Mouse (Mus musculus) gastrocnemius, postnatal 36 days (tissue): ENCODE measurements around the gene Ranbp10. TPM values are rescaled to one million over a fixed set of nuclear protein-coding genes. Genes with fewer than 3 reads are reported as not detected.

ENCODE experiments used
- DNase-seq, 2 experiments: peaks; one replicate each; pipeline ENCODE4 v3.0.0; 2022
- intact Hi-C: fragments of 180-260 bp; cut with DNase I; formaldehyde crosslinking; loops from one replicate; pipeline ENCODE4 v1.15.1; 2025
- long read RNA-seq, 2 experiments: library from polyadenylated mRNA; stranded (forward); transcript quantifications; one replicate each; pipeline ENCODE4 v2.0.0; 2021
- total RNA-seq, 2 experiments: library from RNA; stranded (reverse); gene quantifications; 2 replicates each; pipeline ENCODE4 v1.2.3; 2021

Ranbp10 gene
- total RNA-seq = 10 to 100 TPM; 19.7 to 22.0 TPM
- long read RNA-seq, experiment 1, full-length matches to known transcripts = 1 of 13 reads
- long read RNA-seq, experiment 1, partial matches to known transcripts = 3 of 13 reads
- long read RNA-seq, experiment 1, other reads (novel, unspliced or antisense) = 9 of 13 reads
- long read RNA-seq, experiment 2, full-length matches to known transcripts = 1 of 12 reads
- long read RNA-seq, experiment 2, partial matches to known transcripts = 3 of 12 reads
- long read RNA-seq, experiment 2, other reads (novel, unspliced or antisense) = 8 of 12 reads

DNA sequence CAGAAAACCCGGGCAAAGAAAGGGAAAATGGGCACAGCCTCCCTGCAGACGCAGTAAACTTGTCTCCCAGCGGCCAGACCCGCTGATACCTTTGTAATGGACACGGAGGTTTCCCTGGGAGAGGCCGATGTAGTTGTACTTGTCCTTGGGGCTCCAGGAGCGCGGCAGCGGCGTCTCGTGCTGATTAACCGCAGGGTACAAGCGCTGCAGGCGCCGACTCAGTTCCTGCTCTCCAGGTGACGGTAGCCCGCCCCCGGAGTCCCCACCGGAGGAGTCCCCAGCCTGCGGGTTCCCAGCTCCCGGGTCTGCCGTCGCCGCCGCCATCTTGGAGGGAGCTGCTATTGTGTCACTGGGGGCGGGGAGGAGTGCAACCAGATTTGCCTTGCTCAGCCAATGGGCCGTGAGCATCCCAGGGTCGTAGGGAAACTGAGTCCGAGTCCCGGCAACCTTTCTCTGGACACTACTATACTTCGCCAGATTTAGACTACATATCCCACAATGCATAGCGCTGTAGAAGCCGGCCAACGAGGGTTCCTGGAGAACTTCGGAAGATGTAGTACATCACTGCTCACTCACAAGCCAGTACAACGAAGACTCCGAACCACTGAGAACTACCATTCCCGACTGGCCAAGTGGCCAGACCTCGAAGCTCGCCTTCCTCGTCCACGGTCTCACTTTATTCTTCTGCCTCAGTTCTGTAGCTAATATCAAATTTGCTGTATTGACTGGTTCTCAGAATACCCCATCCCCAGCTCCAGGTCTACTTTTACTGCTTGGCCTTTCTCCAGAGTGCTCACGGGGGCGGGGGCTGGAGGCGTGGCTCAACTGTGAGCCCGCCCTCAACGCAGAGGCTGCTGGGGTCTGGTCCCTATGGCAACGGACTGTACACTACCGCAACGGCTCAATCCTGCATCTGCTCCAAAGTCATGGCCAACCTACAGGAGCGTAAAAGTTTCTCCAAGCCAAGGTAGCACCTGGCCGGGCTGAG is at the start of gene Ranbp10, which contains the start of gene Tsnaxip1:
TSS of gene Ranbp10 (minus strand) at position 490 of the 988 bp plus-strand sequence.
TSS of gene Tsnaxip1 (plus strand) at position 871 of the 988 bp plus-strand sequence.
- intact Hi-C loops = loop anchor here (2.0 kb wide), 1 partner anchor 34 kb away; the partner anchor contains the start of gene Nutf2
- DNase-seq = peak; percentile 88 to 94

DNA sequence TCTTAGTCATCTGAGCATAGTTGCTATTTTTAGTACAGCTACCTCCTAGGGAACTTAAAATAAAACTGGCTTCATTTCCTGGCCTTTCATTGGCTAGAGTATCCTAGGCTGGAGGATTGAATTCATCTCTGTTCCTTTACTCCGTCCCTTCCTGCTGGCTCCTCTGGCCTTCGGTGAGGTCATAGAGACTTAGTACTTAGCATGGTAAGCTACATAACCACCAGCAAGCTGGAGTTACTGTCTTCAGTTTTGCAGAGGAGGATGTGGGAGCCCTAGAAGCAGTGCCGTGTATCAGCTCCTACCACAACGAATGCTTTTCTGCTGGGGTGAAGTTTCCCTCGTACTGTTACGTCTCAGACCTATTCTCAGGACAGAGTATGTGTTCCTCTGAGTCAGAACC is 47.2 kb upstream of the Ranbp10 start:
- DNase-seq = no peak
- intact Hi-C loops = no loop called here

DNA sequence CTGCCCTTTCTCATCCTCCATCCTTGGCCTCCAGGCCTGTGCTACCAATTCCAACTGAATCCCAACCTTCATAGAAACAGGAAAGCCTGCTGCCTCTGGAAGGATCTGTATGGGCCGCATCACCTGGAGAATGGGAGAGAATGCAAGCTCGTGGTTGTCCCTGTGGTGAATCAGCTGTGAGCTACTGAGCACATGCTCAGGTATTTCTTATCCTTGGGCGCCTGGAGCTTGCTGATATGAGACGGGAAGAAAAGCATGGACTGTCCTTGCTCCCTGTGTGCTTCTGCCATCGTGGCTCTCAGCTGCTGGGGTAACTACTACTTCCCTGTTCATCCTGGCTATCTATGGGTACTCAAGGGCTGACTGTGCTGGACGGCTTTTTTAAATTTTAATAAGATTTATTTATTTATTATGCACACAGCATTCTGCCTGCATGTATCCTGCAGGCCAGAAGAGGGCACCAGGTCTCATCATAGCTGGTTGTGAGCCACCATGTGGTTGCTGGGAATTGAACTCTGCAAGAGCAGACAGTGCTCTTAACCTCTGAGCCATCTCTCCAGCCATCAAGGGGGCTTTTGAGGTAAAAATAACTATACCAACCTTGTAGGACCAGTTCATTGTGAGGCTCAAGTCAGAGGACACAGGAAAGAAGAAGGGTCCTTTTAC is 39.3 kb upstream of the Ranbp10 start:
- no peak for DNase-seq
- intact Hi-C loops = no loop called here

DNA sequence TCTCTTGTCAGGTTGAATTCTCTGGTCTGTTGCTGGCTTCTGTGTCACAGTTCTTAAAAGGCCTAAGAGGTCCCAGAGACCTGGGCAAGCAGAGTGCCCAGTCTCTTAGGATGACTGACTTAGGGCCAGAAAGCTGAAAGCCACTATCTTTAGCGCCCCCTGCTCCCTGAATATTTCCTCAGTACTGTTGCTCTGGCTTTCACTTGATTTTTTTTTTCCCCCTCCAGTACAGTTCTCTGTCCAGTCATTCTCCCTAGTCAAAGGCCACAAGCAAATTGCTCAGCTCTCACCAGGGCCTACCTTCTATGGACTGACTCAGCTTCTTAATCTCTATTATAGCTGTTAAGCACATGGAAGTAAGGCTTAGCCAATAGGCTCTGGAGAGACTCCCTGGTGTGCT is 34.8 kb upstream of the Ranbp10 start:
- DNase-seq = no peak
- intact Hi-C loops = loop anchor here (2.0 kb wide), 1 partner anchor 35 kb away; the partner anchor contains the start of genes Ranbp10 and Tsnaxip1

DNA sequence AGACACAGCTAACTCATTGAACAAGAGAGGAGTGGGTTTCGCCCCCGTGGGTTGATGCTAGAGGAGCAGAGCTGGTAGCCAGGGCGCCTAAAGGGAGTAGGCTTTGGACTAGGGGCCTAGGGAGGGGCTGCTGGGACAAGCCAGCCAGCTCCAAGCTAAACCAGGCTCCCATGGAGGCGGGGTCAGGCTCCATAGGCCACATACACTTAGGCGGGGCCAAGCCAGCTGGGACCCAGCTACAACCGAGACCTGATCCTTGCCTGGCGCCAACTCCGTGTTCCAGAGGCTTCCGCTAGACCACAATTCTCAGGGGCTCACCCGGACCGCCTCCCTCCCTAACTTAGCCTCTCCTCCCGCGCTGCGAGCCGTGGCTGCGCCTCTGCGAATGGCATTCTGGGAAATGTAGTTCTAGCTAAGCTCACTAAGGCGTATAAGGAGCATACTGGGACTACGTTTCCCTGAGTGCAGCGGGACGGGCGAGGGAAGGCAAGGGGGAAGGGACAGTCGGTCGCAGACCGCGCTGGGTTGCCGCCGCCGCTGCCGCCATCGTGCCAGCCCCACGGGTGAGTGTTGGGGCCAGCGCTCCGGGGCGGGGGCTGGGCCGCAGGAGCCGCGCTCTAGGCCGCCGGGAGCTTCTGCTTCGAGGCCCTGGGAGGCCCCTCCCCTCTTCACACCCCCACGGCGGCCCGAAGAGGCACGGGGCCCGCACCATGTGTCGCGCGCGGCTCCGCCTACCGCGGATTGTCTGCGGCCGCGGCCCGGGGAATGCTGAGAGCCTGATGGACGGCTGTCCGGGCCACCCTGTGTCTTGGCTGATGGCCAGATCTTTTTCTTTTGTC is 33.2 kb upstream of the Ranbp10 start, which contains the start of gene Nutf2:
TSS of gene Nutf2 (plus strand) at position 438 of the 839 bp plus-strand sequence.
- intact Hi-C loops = loop anchor here (2.0 kb wide), 1 partner anchor 34 kb away; the partner anchor contains the start of genes Ranbp10 and Tsnaxip1
- peak; percentile 87 to 94 for DNase-seq

DNA sequence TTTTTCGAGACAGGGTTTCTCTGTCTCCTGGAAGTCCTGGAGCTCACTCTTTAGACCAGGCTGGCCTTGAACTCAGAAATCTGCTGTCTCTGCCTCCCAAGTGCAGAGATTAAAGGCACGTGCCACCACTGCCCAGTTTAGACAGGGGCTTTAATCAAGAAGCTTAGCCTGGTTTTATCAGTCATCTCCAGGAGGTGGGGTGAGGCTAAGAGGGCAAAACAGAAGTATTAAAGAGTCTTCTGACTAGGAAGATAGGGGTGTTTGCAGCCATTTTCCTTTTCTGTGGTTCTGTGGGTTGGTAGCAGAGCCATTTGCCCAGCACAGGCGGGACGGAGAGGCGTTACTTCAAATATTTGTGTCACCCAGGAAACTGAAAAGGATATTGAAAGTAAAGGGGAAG is 32.2 kb upstream of the Ranbp10 start:
- DNase-seq = no peak
- intact Hi-C loops = no loop called here

DNA sequence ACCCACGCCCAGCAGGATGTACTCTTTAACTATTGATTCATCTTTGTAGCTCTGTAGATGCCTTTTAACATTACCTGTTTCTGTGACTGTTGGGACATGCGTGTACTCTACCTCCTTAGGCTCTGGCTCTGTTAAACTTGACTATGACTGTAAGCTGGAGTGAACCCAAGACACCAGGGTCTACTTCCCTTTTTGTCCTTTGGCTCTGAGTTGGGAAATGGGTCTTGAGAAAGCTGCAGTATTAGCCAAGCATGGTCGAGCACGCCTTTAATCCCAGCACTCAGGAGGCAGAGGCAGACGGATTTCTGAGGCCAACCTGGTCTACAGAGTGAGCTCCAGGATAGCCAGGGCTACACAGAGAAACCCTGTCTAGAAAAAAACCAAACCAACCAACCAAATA is 31.3 kb upstream of the Ranbp10 start:
- intact Hi-C loops = no loop called here
- DNase-seq = no peak

DNA sequence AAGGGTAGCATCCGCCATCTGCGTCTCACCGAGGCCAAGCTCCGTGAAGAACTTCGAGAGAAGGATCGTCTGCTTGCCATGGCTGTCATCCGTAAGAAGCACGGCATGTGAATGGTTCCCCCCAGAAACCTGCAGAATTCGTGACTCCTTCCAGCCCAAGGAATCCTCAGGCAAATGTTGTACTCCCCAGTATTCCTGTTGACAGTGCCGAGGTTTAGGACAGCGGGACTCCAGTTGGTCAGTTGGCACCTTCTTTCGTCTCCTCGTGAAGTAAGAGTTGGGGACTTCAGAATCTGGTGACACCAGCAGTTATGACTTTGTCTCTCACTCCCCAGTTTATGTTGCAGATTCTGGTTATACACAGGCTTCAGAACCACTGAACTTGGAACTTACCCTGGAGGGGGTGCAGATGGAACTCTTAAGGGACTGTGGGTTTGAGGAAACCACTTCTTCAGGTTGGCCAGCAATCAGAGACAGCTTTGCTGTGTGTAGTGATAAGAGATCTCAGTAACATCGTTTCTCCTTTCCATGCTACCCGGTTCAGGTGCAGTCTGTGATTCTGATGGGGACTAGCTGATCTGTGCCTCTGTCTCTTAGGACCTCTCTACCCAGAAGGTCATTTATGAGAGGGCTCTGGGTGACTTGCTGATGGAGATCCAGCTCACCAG is 29.2 kb upstream of the Ranbp10 start:
- DNase-seq = no peak
- intact Hi-C loops = no loop called here

DNA sequence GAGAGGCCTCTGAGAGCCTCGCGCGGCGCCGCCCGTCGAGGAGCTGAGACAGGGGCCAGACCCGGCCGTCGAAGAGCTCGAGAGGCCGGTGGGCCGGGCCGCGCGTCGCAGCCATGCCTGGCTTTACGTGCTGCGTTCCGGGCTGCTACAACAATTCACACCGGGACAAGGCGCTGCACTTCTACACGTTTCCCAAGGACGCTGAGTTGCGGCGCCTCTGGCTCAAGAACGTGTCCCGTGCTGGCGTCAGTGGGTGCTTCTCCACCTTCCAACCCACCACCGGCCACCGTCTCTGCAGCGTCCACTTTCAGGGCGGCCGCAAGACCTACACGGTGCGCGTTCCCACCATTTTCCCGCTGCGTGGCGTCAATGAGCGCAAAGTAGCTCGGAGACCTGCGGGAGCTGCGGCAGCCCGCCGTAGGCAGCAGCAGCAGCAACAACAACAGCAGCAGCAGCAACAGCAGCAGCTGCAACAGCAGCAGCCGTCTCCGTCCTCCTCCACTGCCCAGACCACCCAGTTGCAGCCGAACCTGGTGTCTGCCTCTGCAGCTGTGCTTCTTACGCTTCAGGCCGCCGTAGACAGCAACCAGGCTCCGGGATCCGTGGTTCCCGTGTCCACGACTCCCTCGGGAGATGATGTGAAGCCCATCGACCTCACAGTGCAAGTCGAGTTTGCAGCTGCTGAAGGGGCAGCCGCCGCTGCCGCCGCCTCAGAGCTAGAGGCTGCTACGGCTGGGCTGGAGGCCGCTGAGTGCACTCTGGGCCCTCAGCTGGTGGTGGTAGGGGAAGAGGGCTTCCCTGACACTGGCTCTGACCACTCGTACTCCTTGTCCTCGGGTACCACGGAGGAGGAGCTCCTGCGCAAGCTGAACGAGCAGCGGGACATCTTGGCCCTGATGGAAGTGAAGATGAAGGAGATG is 28.4 kb upstream of the Ranbp10 start:
- DNase-seq = peak; percentile 31 to 56
- intact Hi-C loops = no loop called here

DNA sequence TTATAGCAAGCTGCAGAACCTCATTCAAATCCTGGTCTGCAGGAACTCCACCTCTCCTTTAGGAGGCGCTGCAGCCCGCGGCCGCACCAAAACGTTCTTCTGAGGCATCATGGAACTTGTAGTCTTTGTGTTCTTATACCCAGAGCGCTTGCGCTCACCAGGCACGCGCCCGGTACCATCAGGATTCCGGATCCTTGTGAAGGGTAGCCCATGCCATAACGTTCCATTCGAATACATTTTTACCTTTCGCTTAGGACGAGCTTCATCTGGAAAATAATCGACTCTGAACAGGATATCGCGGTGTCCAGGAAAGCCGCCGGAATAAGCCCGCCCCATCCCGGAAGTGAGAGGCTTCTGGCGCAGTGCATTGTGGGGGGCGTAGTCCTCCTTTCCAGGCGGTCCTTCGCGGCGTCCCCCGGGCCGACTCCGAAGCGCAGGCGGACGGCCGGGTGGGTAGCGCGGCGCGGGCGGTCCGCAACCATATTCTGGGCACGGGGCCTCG is 27.6 kb upstream of the Ranbp10 start, which contains the start of gene Thap11:
TSS of gene Thap11 (plus strand) at position 418 of the 502 bp plus-strand sequence.
- intact Hi-C loops = loop anchor here (5.0 kb wide), 1 partner anchor 78 kb away; the partner anchor contains the start of gene Ctrl

DNA sequence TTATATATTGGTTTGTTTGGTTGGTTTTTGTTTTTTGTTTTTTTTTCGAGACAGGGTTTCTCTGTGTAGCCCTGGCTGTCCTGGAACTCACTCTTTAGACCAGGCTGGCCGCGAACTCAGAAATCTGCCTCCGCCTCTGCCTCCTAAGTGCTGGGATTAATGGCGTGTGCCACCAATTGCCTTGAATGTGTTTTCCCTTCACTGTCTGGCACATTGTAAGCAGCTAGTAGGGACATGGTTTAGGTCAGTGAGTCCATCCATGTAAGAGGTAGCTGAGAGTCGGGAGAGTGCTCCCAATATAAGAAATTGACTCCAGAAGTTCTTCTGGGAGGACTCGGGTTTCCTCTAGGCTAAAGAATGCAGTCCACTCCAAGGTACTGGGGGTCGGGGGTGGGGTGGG is 27.2 kb upstream of the Ranbp10 start:
- intact Hi-C loops = loop anchor here (5.0 kb wide), 1 partner anchor 78 kb away; the partner anchor contains the start of gene Ctrl
- DNase-seq = no peak

More for the DNA sequence above, 27.6 kb upstream of the Ranbp10 start, which contains the start of gene Thap11:
- peak; percentile 87 to 89 for DNase-seq

DNA sequence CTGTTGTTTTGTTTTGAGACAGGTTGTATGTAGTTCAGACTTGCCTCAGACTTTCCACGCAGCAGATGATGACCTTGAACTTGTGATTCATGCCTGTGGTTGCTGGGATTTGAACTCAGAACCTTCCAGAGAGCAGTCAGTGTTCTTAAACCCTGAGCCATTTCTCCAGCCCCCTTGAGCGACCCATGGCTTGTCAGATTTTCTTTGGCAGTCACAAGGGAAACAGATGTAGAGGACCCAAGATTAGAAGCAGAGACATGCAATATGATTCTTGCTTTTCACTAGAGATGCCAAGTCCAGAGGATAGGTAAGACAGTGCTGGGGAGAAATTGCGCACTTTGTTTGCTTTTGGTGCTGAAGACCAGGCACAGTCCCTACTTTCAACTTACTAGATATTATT is 26.0 kb upstream of the Ranbp10 start, which contains the start of gene Cenpt:
TSS of gene Cenpt (minus strand) at position 101 of the 400 bp plus-strand sequence.
- intact Hi-C loops = loop anchor here (5.0 kb wide), 1 partner anchor 79 kb away; the partner anchor contains the start of gene Ctrl
- DNase-seq = no peak

DNA sequence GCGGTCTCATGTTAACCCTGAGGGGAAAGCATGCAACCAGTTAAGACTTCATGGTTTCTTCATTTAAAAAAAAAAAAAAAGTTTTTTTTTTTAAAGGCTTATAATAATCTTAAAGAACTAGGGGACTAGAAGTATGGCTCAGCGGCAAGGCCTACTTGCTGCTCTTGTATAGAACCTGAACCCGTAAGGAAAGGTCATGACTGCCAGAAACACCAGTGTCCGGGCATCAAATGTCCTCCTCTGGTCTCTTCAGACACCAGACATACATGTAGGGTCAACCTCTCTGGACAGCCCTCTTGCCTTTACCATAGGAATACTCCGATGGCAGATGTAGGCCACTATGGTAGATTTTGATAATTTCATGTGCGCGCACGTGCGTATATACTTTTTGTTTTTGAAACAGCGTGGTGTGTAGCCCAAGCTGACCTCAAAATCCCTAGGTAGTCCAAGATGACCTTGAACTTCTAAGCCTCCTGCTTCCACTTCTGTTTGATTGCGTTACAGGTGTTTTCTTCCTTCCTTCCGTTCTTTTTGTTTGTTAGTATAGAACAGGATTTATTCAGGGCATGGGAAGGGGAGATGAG is 25.1 kb upstream of the Ranbp10 start:
- intact Hi-C loops = loop anchor here (5.0 kb wide), 1 partner anchor 80 kb away; the partner anchor contains the start of gene Ctrl
- DNase-seq = no peak

DNA sequence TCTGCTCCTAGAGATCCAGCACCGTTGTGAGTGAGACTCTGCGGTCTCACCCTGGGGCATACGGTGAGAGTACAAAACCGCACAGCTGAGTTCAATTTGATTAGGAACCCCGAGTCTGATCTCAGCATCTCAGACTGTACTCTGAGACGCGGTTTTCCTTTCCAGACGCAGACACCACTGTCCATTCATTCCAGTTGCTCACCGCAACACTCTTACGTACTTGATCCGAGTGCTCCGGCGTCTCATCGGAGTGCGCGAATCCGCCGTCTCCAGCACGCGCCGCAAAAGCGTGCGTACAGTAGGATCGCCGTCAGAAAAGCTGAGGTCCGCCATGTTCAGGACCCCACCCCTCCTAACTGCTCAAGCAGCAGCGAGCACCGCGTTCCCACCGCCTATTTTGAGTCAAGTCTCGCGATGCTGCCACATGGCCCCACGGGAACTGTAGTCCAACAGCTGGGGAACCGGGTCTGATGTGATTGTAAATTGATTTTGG is 24.5 kb upstream of the Ranbp10 start:
- intact Hi-C loops = loop anchor here (5.0 kb wide), 1 partner anchor 81 kb away; the partner anchor contains the start of gene Ctrl
- peak; percentile 82 to 86 for DNase-seq

DNA sequence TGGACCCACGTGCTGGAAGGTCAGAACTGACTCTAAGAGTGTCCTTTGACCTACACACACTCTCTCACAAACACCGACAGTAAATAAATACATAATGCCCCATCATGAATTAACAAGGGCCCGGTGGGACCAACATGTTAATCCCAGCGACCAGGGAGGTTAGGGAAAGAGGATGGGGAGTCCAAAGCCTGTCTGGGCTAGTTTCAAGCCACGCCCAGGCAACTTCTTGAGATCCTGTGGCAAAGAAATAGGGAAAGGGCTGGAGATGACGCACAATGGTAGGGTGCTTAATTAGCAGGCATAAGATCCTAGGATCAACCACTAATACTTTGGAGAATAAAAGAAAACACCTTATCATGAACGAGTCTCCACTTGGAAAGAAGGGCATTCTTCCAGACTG is 23.5 kb upstream of the Ranbp10 start:
- DNase-seq = no peak
- intact Hi-C loops = loop anchor here (5.0 kb wide), 1 partner anchor 82 kb away; the partner anchor contains the start of gene Ctrl

DNA sequence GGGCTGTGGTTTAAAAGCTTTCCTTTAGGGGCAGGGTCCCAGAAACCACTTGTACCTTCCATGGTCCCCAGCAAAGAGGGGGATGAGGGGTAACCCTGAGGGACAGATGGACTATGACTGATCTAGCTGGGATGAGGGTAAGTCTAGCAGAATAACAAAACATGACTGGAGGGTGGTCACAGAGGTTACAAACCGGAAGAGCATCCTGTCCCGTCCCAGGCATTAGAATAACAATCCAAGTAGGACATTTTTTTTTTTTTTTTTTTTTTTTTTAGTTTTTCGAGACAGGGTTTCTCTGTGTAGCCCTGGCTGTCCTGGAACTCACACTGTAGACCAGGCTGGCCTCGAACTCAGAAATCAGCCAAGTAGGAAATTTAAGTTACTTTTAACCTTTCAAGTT is 22.9 kb upstream of the Ranbp10 start:
- DNase-seq = no peak
- intact Hi-C loops = loop anchor here (5.0 kb wide), 1 partner anchor 82 kb away; the partner anchor contains the start of gene Ctrl
